ENCODE assay signal across 7 mouse cellular contexts in the genomic region with DNA sequence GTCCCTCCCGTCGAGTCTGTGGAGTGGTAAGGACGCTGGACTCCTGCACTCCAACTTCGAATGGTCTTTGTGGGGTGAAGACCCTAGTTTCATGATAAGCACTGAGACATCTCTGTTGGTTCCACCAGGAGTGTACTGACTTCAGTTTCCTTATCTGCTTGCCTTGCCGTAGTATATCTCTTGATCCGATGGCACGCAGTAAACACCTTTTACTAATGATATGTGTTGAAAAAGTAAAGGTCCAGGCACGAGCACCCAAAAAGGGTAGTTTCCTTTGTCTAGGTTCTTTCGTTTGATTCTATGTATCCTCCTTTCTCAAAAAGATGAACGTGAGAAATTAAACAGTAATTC. TPM values are rescaled to one million over a fixed set of nuclear protein-coding genes. Genes with fewer than 3 reads are reported as not detected.
DNase-seq lines count a peak whose midpoint lies in the region; ATAC-seq and TF ChIP-seq lines count a peak whose summit lies in the region.

No protein-coding gene starts in this region.

- H3K36me3 ChIP-seq in lung, embryonic 16.5 days (ENCODE audit: control insufficient read depth, insufficient read depth, low read length) = no peaks in the 10 kb centered on the region
- no peaks in the 10 kb centered on the region; the same call in 1 of the 2 replicates for H3K36me3 ChIP-seq in forebrain, embryonic 11.5 days (ENCODE audit: control insufficient read depth, insufficient read depth, low read length)
- no peaks in the 10 kb centered on the region for H3K36me3 ChIP-seq in limb, embryonic 14.5 days (ENCODE audit: control insufficient read depth, insufficient read depth, low read length)
- H3K36me3 ChIP-seq in stomach, embryonic 14.5 days (ENCODE audit: control insufficient read depth, insufficient read depth, low read length) = no peaks in the 10 kb centered on the region

- peak overlapping the region; percentile 75 for H3K4me3 ChIP-seq in lung, embryonic 16.5 days (ENCODE audit: low read length)
- peak overlapping the region; percentile 87 for H3K4me3 ChIP-seq in forebrain, embryonic 11.5 days (ENCODE audit: low read depth, low read length)
- peak overlapping the region; percentile 50 for H3K4me3 ChIP-seq in limb, embryonic 14.5 days (replicated peaks; ENCODE audit: low read length)
- peak overlapping the region; percentile 70 for H3K4me3 ChIP-seq in stomach, embryonic 14.5 days (ENCODE audit: low read depth, low read length)

- DNase-seq in lung, postnatal 14 days = no peak
- DNase-seq in forebrain, embryonic 11.5 days (ENCODE audit: low spot score) = no peak
- DNase-seq in limb, embryonic 14.5 days (ENCODE audit: low spot score) = no peak
- DNase-seq in left cerebral cortex, adult 11 months (ENCODE audit: low spot score) = no peak
- no peak for DNase-seq in left cerebral cortex, postnatal 36 days (ENCODE audit: low spot score in 2 of 2)

- H3K27me3 ChIP-seq in lung, embryonic 16.5 days (ENCODE audit: control insufficient read depth, insufficient read depth, low read depth, low read length) = peaks cover 28% of the 10 kb centered on the region
- H3K27me3 ChIP-seq in forebrain, embryonic 11.5 days (ENCODE audit: control insufficient read depth, insufficient read depth, low read length) = no peaks in the 10 kb centered on the region
- peaks cover 23% of the 10 kb centered on the region for H3K27me3 ChIP-seq in limb, embryonic 14.5 days (ENCODE audit: control insufficient read depth, insufficient read depth, low read length)
- peaks cover 10% of the 10 kb centered on the region; the same call in 1 of the 2 replicates for H3K27me3 ChIP-seq in stomach, embryonic 14.5 days (ENCODE audit: control insufficient read depth, insufficient read depth, low read length)

- H3K27ac ChIP-seq in lung, embryonic 16.5 days (ENCODE audit: low read length) = no peak overlapping the region
- H3K27ac ChIP-seq in forebrain, embryonic 11.5 days (ENCODE audit: low read depth, low read length) = no peak overlapping the region
- H3K27ac ChIP-seq in limb, embryonic 14.5 days (replicated peaks; ENCODE audit: low read depth, low read length) = no peak overlapping the region
- H3K27ac ChIP-seq in stomach, embryonic 14.5 days (ENCODE audit: low read length) = no peak overlapping the region

- peak overlapping the region; percentile 57 for H3K9ac ChIP-seq in lung, embryonic 16.5 days (ENCODE audit: low read length)
- peak overlapping the region; percentile 87; the same call in 1 of the 2 replicates for H3K9ac ChIP-seq in forebrain, embryonic 11.5 days (ENCODE audit: low read length)
- H3K9ac ChIP-seq in limb, embryonic 14.5 days (ENCODE audit: low read depth, low read length, severe bottlenecking) = peak overlapping the region; percentile 53
- 0 out of 2 replicates have a peak overlapping the region, but pooled peaks have one; percentile 21 for H3K9ac ChIP-seq in stomach, embryonic 14.5 days (replicated peaks; ENCODE audit: low read depth, low read length)

- 12% methylated on average over 10 of the region's 10 CpGs for WGBS in lung, embryonic 16.5 days
- WGBS in forebrain, embryonic 11.5 days = 17% methylated on average over 10 of the region's 10 CpGs
- WGBS in limb, embryonic 14.5 days = 15% methylated on average over 10 of the region's 10 CpGs
- WGBS in stomach, embryonic 14.5 days = 11% methylated on average over 10 of the region's 10 CpGs

- intact Hi-C loops in left cerebral cortex, postnatal 36 days (cut with DNase I) = no loop called here

- no peak for TF ChIP-seq POLR2A in limb, embryonic 14.5 days (IDR thresholded peaks at IDR 0.05; ENCODE audit: borderline replicate concordance, extremely low read depth, insufficient read depth, insufficient read length)

- H3K4me1 ChIP-seq in lung, embryonic 16.5 days (replicated peaks; ENCODE audit: control insufficient read depth, insufficient read depth, low read length) = peaks cover 10% of the 10 kb centered on the region; the same call in 1 of the 2 replicates
- peaks cover 2% of the 10 kb centered on the region; the same call in 1 of the 2 replicates for H3K4me1 ChIP-seq in forebrain, embryonic 11.5 days (replicated peaks; ENCODE audit: control insufficient read depth, insufficient read depth, low read length)
- H3K4me1 ChIP-seq in limb, embryonic 14.5 days (ENCODE audit: control insufficient read depth, insufficient read depth, low read length) = peaks cover 11% of the 10 kb centered on the region; the same call in 1 of the 2 replicates
- 0 out of 2 replicates have a peak, but pooled peaks cover 5% of the 10 kb centered on the region for H3K4me1 ChIP-seq in stomach, embryonic 14.5 days (ENCODE audit: control insufficient read depth, insufficient read depth, low read length)

- no peaks in the 10 kb centered on the region for H3K9me3 ChIP-seq in lung, embryonic 16.5 days (ENCODE audit: control insufficient read depth, low read length)
- H3K9me3 ChIP-seq in forebrain, embryonic 11.5 days (ENCODE audit: control insufficient read depth, low read length) = no peaks in the 10 kb centered on the region
- H3K9me3 ChIP-seq in limb, embryonic 14.5 days (ENCODE audit: control insufficient read depth, low read length) = no peaks in the 10 kb centered on the region
- no peaks in the 10 kb centered on the region for H3K9me3 ChIP-seq in stomach, embryonic 14.5 days (ENCODE audit: control insufficient read depth, low read depth, low read length)

- H3K4me2 ChIP-seq in lung, embryonic 16.5 days (ENCODE audit: low read depth, low read length) = peak overlapping the region; percentile 99
- peak overlapping the region; percentile 45; the same call in 1 of the 2 replicates for H3K4me2 ChIP-seq in forebrain, embryonic 11.5 days (ENCODE audit: low read depth, low read length, severe bottlenecking)
- H3K4me2 ChIP-seq in limb, embryonic 14.5 days (replicated peaks; ENCODE audit: low read depth, low read length, severe bottlenecking) = peak overlapping the region; percentile 96
- peak overlapping the region; percentile 95 for H3K4me2 ChIP-seq in stomach, embryonic 14.5 days (replicated peaks; ENCODE audit: low read depth, low read length)

- no peak for ATAC-seq in lung, embryonic 16.5 days (ENCODE audit: low read depth)
- ATAC-seq in forebrain, embryonic 11.5 days (replicated peaks; ENCODE audit: low FRiP score) = no peak
- 0 out of 2 replicates have a peak, but pooled peaks have one; percentile 8 for ATAC-seq in limb, embryonic 14.5 days (ENCODE audit: low FRiP score, low read depth)
- no peak for ATAC-seq in stomach, embryonic 14.5 days (ENCODE audit: insufficient number of reproducible peaks, insufficient read depth, low FRiP score, low read depth)

RNA-seq across cellular contexts. Expression of a gene that starts 0.4 kb away (rescaled TPM):
- polyA plus RNA-seq in lung, embryonic 16.5 days (2015; fragmentation: Nextera tagmentation; extraction: Ambion mirVana) = 2.0 and 2.1 TPM in 2 replicates
- polyA plus RNA-seq in forebrain, embryonic 11.5 days (2014; fragmentation: Nextera tagmentation; extraction: Ambion mirVana) = 13.4 TPM in 2 replicates
- 2.7 and 3.1 TPM in 2 replicates for polyA plus RNA-seq in limb, embryonic 14.5 days (2012; rRNA removed)
- polyA plus RNA-seq in limb, embryonic 14.5 days (2014; fragmentation: Nextera tagmentation; extraction: Ambion mirVana) = 2.6 and 3.4 TPM in 2 replicates
- polyA plus RNA-seq in stomach, embryonic 14.5 days (2014; fragmentation: Nextera tagmentation; extraction: Ambion mirVana) = 2.7 and 3.1 TPM in 2 replicates
- total RNA-seq in left cerebral cortex, postnatal 36 days (2021) = 100 to 1,000 TPM; 146 to 158 TPM

RNA-seq across cellular contexts. Expression of a gene that starts 45.5 kb away (rescaled TPM):
- polyA plus RNA-seq in lung, embryonic 16.5 days (2015; fragmentation: Nextera tagmentation; extraction: Ambion mirVana) = 8.4 and 9.4 TPM in 2 replicates
- polyA plus RNA-seq in forebrain, embryonic 11.5 days (2014; fragmentation: Nextera tagmentation; extraction: Ambion mirVana) = 12.8 and 14.6 TPM in 2 replicates
- 9.8 and 10.0 TPM in 2 replicates for polyA plus RNA-seq in limb, embryonic 14.5 days (2012; rRNA removed)
- polyA plus RNA-seq in limb, embryonic 14.5 days (2014; fragmentation: Nextera tagmentation; extraction: Ambion mirVana) = 6.1 and 8.0 TPM in 2 replicates
- polyA plus RNA-seq in stomach, embryonic 14.5 days (2014; fragmentation: Nextera tagmentation; extraction: Ambion mirVana) = 6.0 and 7.2 TPM in 2 replicates
- total RNA-seq in left cerebral cortex, postnatal 36 days (2021) = 1 to 10 TPM; 3.5 to 4.4 TPM

RNA-seq across cellular contexts. Expression of a gene that starts 45.6 kb away (rescaled TPM):
- polyA plus RNA-seq in lung, embryonic 16.5 days (2015; fragmentation: Nextera tagmentation; extraction: Ambion mirVana) = 0.52 and 0.62 TPM in 2 replicates
- polyA plus RNA-seq in forebrain, embryonic 11.5 days (2014; fragmentation: Nextera tagmentation; extraction: Ambion mirVana) = 0.33 and 0.61 TPM in 2 replicates
- 1.3 and 1.5 TPM in 2 replicates for polyA plus RNA-seq in limb, embryonic 14.5 days (2012; rRNA removed)
- 1.6 and 2.0 TPM in 2 replicates for polyA plus RNA-seq in limb, embryonic 14.5 days (2014; fragmentation: Nextera tagmentation; extraction: Ambion mirVana)
- not detected in 2 replicates for polyA plus RNA-seq in stomach, embryonic 14.5 days (2014; fragmentation: Nextera tagmentation; extraction: Ambion mirVana)
- total RNA-seq in left cerebral cortex, postnatal 36 days (2021) = under 1 TPM; 0.10 to 0.68 TPM

Comparison
In these comparisons a context has a peak if more than half of its experiments do, and no peak if none do; other contexts are left out.
1. H3K4me2 ChIP-seq: peak in every context shown above with its lines; median percentile 99 in lung, embryonic 16.5 days; 96 in limb, embryonic 14.5 days; 95 in stomach, embryonic 14.5 days; 45 in forebrain, embryonic 11.5 days.
2. H3K9ac ChIP-seq: peak in every context shown above with its lines; median percentile 87 in forebrain, embryonic 11.5 days; 57 in lung, embryonic 16.5 days; 53 in limb, embryonic 14.5 days; 21 in stomach, embryonic 14.5 days.